Comparison of ENCODE assay signal across 17 mouse cellular contexts in the genomic region with DNA sequence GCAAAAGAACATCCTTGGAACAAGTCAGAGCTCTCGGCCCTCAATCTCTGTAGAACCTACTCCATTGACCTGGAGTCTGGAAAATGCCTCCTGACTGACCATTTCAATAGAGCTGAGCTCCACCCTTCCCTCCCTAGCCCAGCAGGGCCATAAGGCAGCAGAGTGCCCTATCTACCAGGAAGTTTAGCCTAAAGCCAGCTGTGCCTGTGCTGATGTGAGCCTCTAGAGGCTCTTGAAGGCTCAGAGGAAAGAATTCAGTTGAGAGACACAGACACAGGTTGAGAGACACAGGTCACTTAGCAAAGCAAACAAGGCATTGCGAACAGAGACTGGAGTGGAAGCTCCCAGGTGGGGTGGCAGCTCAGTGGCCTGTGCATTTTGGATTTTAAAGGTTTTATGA. TPM values are rescaled to one million over a fixed set of nuclear protein-coding genes. Genes with fewer than 3 reads are reported as not detected.
DNase-seq lines count a peak whose midpoint lies in the region; ATAC-seq lines count a peak whose summit lies in the region.
"Had no signal": no experiment of that assay in that cellular context is flagged by ENCODE, and none has a peak within 500 bp of the region (broad histone marks: within the 10 kb centered on the region; RNA-seq: fewer than 3 reads in every experiment).

No protein-coding gene starts in this region.

- DNase-seq in heart, adult 11 months: peak; percentile 30
- no peak for DNase-seq in heart, postnatal 25 days (ENCODE audit: low spot score)
- DNase-seq in ES-CJ7 (ENCODE audit: low read depth, low spot score) (peak; percentile 23), ZHBTc4 (ENCODE audit: low read depth, low spot score) (peak; percentile 59)
- no peak for DNase-seq in layer of hippocampus, postnatal 14 days (ENCODE audit: low spot score in 2 of 2)
- DNase-seq: B cell, adult 2 months; cerebellum, adult 11 months; cerebellum, adult 18-20 months; cerebellum, adult 8-10 months; cerebellum, adult 9-11 months; cerebellum, postnatal 14 days; cerebellum, postnatal 36 days; embryo, embryonic 11 days had no signal

- intact Hi-C loops in heart, postnatal 25 days (cut with DNase I): no loop called here

- no peak for ATAC-seq in inflammation-experienced regulatory T-cells, adult 6 months
- ATAC-seq: CD4-positive, CD25-positive, alpha-beta regulatory T cell, adult 4 months; forebrain, embryonic 14.5 days; forebrain, embryonic 16.5 days had no signal

RNA-seq across cellular contexts. Expression of a gene that starts 21.3 kb away (rescaled TPM):
- total RNA-seq in heart, postnatal 25 days (2021): 100 to 1,000 TPM; 276 to 303 TPM
- polyA plus RNA-seq in inflammation-experienced regulatory T-cells, adult 6 months (2017; shearing (Covaris generic)): 10 to 100 TPM; 78.5 to 96.4 (median 94.8) TPM
- total RNA-seq in layer of hippocampus, postnatal 14 days (2021): 100 to 1,000 TPM; 537 to 543 TPM

RNA-seq across cellular contexts. Expression of a gene that starts 26.9 kb away (rescaled TPM):
- total RNA-seq in heart, postnatal 25 days (2021): 10 to 100 TPM; 12.9 to 13.0 TPM
- polyA plus RNA-seq in inflammation-experienced regulatory T-cells, adult 6 months (2017; shearing (Covaris generic)): 1 to 10 TPM; 1.0 to 1.9 (median 1.1) TPM
- total RNA-seq in layer of hippocampus, postnatal 14 days (2021): 10 to 100 TPM; 19.9 to 21.0 TPM

RNA-seq across cellular contexts. Expression of a gene that starts 55.1 kb away (rescaled TPM):
- 10 to 100 TPM; 14.3 to 14.6 TPM for total RNA-seq in heart, postnatal 25 days (2021)
- 10 to 100 TPM; 20.7 to 27.4 (median 23.2) TPM for polyA plus RNA-seq in inflammation-experienced regulatory T-cells, adult 6 months (2017; shearing (Covaris generic))
- total RNA-seq in layer of hippocampus, postnatal 14 days (2021): 10 to 100 TPM; 19.6 to 20.1 TPM

Comparison
In these comparisons a context has a peak if more than half of its experiments do, and no peak if none do; other contexts are left out.
1. DNase-seq: peak in heart, adult 11 months (single experiment), ES-CJ7 (single experiment) and ZHBTc4 (single experiment); none in heart, postnatal 25 days (single experiment) and layer of hippocampus, postnatal 14 days (0 of 2).